Mouse (Mus musculus): ENCODE measurements at regions not wholly inside any gene's neighbourhood (a gene's known extent, or its start where the extent isn't known, plus 50 kb on each side); places are given as distances from the start of the nearest gene placed in this dataset.
A peak's percentile ranks its signal among the peaks of the same experiment; 100 is the strongest.

- TF ChIP-seq CTCF (IDR thresholded peaks at IDR 0.05; ENCODE audit: insufficient read depth, low read depth, low read length), result 0 out of 2 replicates have a peak, but pooled peaks have one; percentile 17
- TF ChIP-seq POLR2A (IDR thresholded peaks at IDR 0.05; ENCODE audit: insufficient read depth, low read depth, low read length), result no peak
Measured at GRCm38 (mm10) chr1:52302557-52302956, 69.5 kb upstream of the Gls start.

All from olfactory bulb, adult 2 months (tissue).